ENCODE assay signal across 19 mouse cellular contexts in genomic region chr1:194241111-194241510, GRCm38 (mm10).
A peak's percentile ranks its signal among the peaks of the same experiment; 100 is the strongest.
DNase-seq lines count a peak whose midpoint lies in the region; ATAC-seq lines count a peak whose summit lies in the region.
"Had no signal": no experiment of that assay in that cellular context is flagged by ENCODE, and none has a peak within 500 bp of the region (broad histone marks: within the 10 kb centered on the region; RNA-seq: fewer than 3 reads in every experiment).

No protein-coding gene starts in this region.

- H3K9ac ChIP-seq in midbrain, embryonic 11.5 days (ENCODE audit: low read length), result no peak overlapping the region
- no peak overlapping the region for H3K9ac ChIP-seq in midbrain, embryonic 13.5 days (replicated peaks)

- H3K27ac ChIP-seq in midbrain, embryonic 11.5 days (ENCODE audit: low read depth, low read length), result no peak overlapping the region
- H3K27ac ChIP-seq in midbrain, embryonic 13.5 days, result no peak overlapping the region

- H3K4me2 ChIP-seq in midbrain, embryonic 11.5 days, result no peak overlapping the region
- H3K4me2 ChIP-seq in midbrain, embryonic 13.5 days (replicated peaks), result no peak overlapping the region

- no peaks in the 10 kb centered on the region for H3K36me3 ChIP-seq in midbrain, embryonic 11.5 days (ENCODE audit: control insufficient read depth, insufficient read depth, low read length)
- no peaks in the 10 kb centered on the region for H3K36me3 ChIP-seq in midbrain, embryonic 13.5 days
- H3K36me3 ChIP-seq: G1E had no signal

- no peaks in the 10 kb centered on the region for H3K27me3 ChIP-seq in midbrain, embryonic 11.5 days (ENCODE audit: control insufficient read depth, insufficient read depth, low read length)
- no peaks in the 10 kb centered on the region for H3K27me3 ChIP-seq in midbrain, embryonic 13.5 days
- H3K27me3 ChIP-seq: CH12.LX had no signal

- no peak overlapping the region for H3K4me3 ChIP-seq in midbrain, embryonic 11.5 days (ENCODE audit: low read depth, low read length)
- H3K4me3 ChIP-seq in midbrain, embryonic 13.5 days (replicated peaks), result no peak overlapping the region

- no peak for ATAC-seq in midbrain, embryonic 11.5 days (ENCODE audit: low FRiP score)
- no peak for ATAC-seq in midbrain, embryonic 13.5 days
- ATAC-seq: activated CD4-positive, CD25-positive, alpha-beta regulatory T cell, adult 4 months; CD4-positive, CD25-positive, alpha-beta regulatory T cell, adult 4 months; Patski had no signal

- H3K9me3 ChIP-seq in midbrain, embryonic 11.5 days (ENCODE audit: control insufficient read depth, low read length), result no peaks in the 10 kb centered on the region
- no peaks in the 10 kb centered on the region for H3K9me3 ChIP-seq in midbrain, embryonic 13.5 days
- H3K9me3 ChIP-seq: G1E had no signal

- DNase-seq in heart, adult 11 months, result peak; percentile 57
- DNase-seq in heart, adult 9 months (ENCODE audit: low spot score in 2 of 2), result no peak
- peak; percentile 71 for DNase-seq in midbrain, embryonic 11.5 days (ENCODE audit: low spot score, missing footprints)
- DNase-seq: adrenal gland, adult 2 months; adrenal gland, adult 8-10 months; adrenal gland, postnatal 10 days; adrenal gland, postnatal 14 days; adrenal gland, postnatal 25 days; adrenal gland, postnatal 36 days; B cell, adult 2 months; cerebellum, adult 11 months; cerebellum, adult 11-12 months; cerebellum, adult 18-20 months had no signal

- H3K4me1 ChIP-seq in midbrain, embryonic 11.5 days (ENCODE audit: control insufficient read depth, insufficient read depth, low read length), result peaks cover 6% of the 10 kb centered on the region; the same call in 1 of the 2 replicates
- H3K4me1 ChIP-seq in midbrain, embryonic 13.5 days (replicated peaks), result peaks cover 10% of the 10 kb centered on the region; the same call in 1 of the 2 replicates

Comparison
In these comparisons a context has a peak if more than half of its experiments do, and no peak if none do; other contexts are left out.
1. DNase-seq: peak in heart, adult 11 months (single experiment) and midbrain, embryonic 11.5 days (single experiment); none in heart, adult 9 months (0 of 2).